ENCODE assay signal across 13 mouse cellular contexts in the genomic region with DNA sequence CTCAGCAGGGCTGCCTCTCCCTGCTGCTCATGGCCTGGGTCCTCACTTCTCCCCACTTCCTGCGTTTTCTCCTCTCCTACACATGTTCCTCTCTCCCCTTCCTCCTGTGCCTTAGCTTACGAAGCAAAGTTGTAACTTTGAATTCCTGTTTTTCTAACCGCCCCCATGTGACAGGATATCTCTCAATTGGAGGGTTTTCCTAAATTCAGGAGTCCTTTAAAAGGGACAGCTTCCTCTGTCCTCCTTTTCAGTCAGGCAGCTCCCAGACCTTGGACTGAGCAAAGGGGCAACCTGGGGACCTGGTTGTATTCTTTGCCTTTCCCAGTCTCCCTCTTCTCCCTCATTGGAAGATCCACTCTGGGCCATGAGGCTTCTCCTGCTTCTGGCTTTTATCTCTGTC. TPM values are rescaled to one million over a fixed set of nuclear protein-coding genes. Genes with fewer than 3 reads are reported as not detected.
DNase-seq lines count a peak whose midpoint lies in the region; ATAC-seq and TF ChIP-seq lines count a peak whose summit lies in the region.
"Had no signal": no experiment of that assay in that cellular context is flagged by ENCODE, and none has a peak within 500 bp of the region (broad histone marks: within the 10 kb centered on the region; RNA-seq: fewer than 3 reads in every experiment).

A gene (plus strand): TSS at position 244 of the 400 bp plus-strand sequence.

- no peak for ATAC-seq in intestine, embryonic 15.5 days
- no peak for ATAC-seq in intestine, postnatal 0 days
- no peak for ATAC-seq in liver, embryonic 14.5 days (ENCODE audit: insufficient read depth)
- ATAC-seq in kidney, embryonic 15.5 days (replicated peaks; ENCODE audit: low FRiP score): no peak
- ATAC-seq: forebrain, embryonic 13.5 days had no signal

- TF ChIP-seq CTCF in intestine, postnatal 0 days (IDR thresholded peaks at IDR 0.05; ENCODE audit: low read depth): no peak
- TF ChIP-seq CTCF in liver, embryonic 14.5 days (IDR thresholded peaks at IDR 0.05; ENCODE audit: low read depth): no peak
- TF ChIP-seq CTCF in layer of hippocampus, adult 2 months (conservative IDR thresholded peaks at IDR 0.05): no peak

- H3K4me2 ChIP-seq in intestine, embryonic 15.5 days (replicated peaks): no peak within 1 kb of the TSS
- no peak within 1 kb of the TSS for H3K4me2 ChIP-seq in intestine, postnatal 0 days (replicated peaks; ENCODE audit: low read depth)
- H3K4me2 ChIP-seq in liver, embryonic 14.5 days (ENCODE audit: low read depth): no peak within 1 kb of the TSS; the same call in 1 of the 2 replicates
- no peak within 1 kb of the TSS for H3K4me2 ChIP-seq in kidney, embryonic 15.5 days
- H3K4me2 ChIP-seq: forebrain, embryonic 13.5 days; hindbrain, embryonic 15.5 days; neural tube, embryonic 12.5 days had no signal

- 0 out of 2 replicates have a peak within 1 kb of the TSS, but pooled peaks have one; percentile 9 for H3K27ac ChIP-seq in intestine, embryonic 15.5 days
- H3K27ac ChIP-seq in intestine, postnatal 0 days (ENCODE audit: low read depth, low read length): no peak within 1 kb of the TSS
- H3K27ac ChIP-seq in liver, embryonic 14.5 days: no peak within 1 kb of the TSS
- H3K27ac ChIP-seq in layer of hippocampus, adult 2 months: no peak within 1 kb of the TSS
- H3K27ac ChIP-seq in kidney, embryonic 15.5 days: no peak within 1 kb of the TSS
- H3K27ac ChIP-seq: forebrain, embryonic 13.5 days; hindbrain, embryonic 15.5 days; neural tube, embryonic 12.5 days had no signal

- no peaks in the 10 kb centered on the region for H3K9me3 ChIP-seq in intestine, embryonic 15.5 days
- no peaks in the 10 kb centered on the region for H3K9me3 ChIP-seq in intestine, postnatal 0 days (ENCODE audit: control insufficient read depth)
- H3K9me3 ChIP-seq in liver, embryonic 14.5 days (ENCODE audit: control insufficient read depth, low read length): no peaks in the 10 kb centered on the region
- H3K9me3 ChIP-seq in kidney, embryonic 15.5 days (replicated peaks): no peaks in the 10 kb centered on the region
- H3K9me3 ChIP-seq: forebrain, embryonic 13.5 days; hindbrain, embryonic 15.5 days; neural tube, embryonic 12.5 days had no signal

- 48% methylated on average over 3 of the region's 3 CpGs for WGBS in intestine, embryonic 15.5 days
- 58% methylated on average over 3 of the region's 3 CpGs for WGBS in intestine, postnatal 0 days
- WGBS in liver, embryonic 14.5 days (ENCODE audit: insufficient replicate concordance): 25% methylated on average over 3 of the region's 3 CpGs
- 30% methylated on average over 3 of the region's 3 CpGs for WGBS in kidney, embryonic 15.5 days

- H3K36me3 ChIP-seq in intestine, embryonic 15.5 days: no peaks in the 10 kb centered on the region
- no peaks in the 10 kb centered on the region for H3K36me3 ChIP-seq in intestine, postnatal 0 days (ENCODE audit: control insufficient read depth, insufficient read depth)
- no peaks in the 10 kb centered on the region for H3K36me3 ChIP-seq in liver, embryonic 14.5 days (replicated peaks; ENCODE audit: control insufficient read depth, insufficient read depth, low read depth)
- H3K36me3 ChIP-seq in kidney, embryonic 15.5 days: no peaks in the 10 kb centered on the region
- H3K36me3 ChIP-seq: hindbrain, embryonic 15.5 days; neural tube, embryonic 12.5 days had no signal

- no peaks in the 10 kb centered on the region for H3K27me3 ChIP-seq in intestine, embryonic 15.5 days (replicated peaks)
- no peaks in the 10 kb centered on the region for H3K27me3 ChIP-seq in intestine, postnatal 0 days (replicated peaks; ENCODE audit: control insufficient read depth, insufficient read depth, low read length)
- H3K27me3 ChIP-seq in liver, embryonic 14.5 days (ENCODE audit: control insufficient read depth, insufficient read depth, low read length): no peaks in the 10 kb centered on the region
- no peaks in the 10 kb centered on the region for H3K27me3 ChIP-seq in kidney, embryonic 15.5 days
- H3K27me3 ChIP-seq: forebrain, embryonic 13.5 days; hindbrain, embryonic 15.5 days; neural tube, embryonic 12.5 days had no signal

- H3K4me1 ChIP-seq in intestine, embryonic 15.5 days (replicated peaks): no peaks in the 10 kb centered on the region; the same call in 1 of the 2 replicates
- H3K4me1 ChIP-seq in intestine, postnatal 0 days (replicated peaks; ENCODE audit: control insufficient read depth, insufficient read depth, low read length): no peaks in the 10 kb centered on the region
- H3K4me1 ChIP-seq in liver, embryonic 14.5 days (replicated peaks; ENCODE audit: control insufficient read depth in 2 of 2, insufficient read depth in 2 of 2, low read length in 1 of 2): 0 out of 4 replicates have a peak, but pooled peaks cover 0 to 2% of the 10 kb centered on the region in 2 experiments
- H3K4me1 ChIP-seq in kidney, embryonic 15.5 days: 0 out of 2 replicates have a peak, but pooled peaks cover 3% of the 10 kb centered on the region
- H3K4me1 ChIP-seq: forebrain, embryonic 13.5 days; hindbrain, embryonic 15.5 days; neural tube, embryonic 12.5 days had no signal

- DNase-seq in adrenal gland, postnatal 10 days: no peak
- no peak for DNase-seq in gastrocnemius, postnatal 4 days (ENCODE audit: low spot score in 2 of 2)
- no peak for DNase-seq in liver, embryonic 14.5 days (ENCODE audit: low read depth in 3 of 3, low spot score in 3 of 3)
- no peak for DNase-seq in layer of hippocampus, adult 2 months (ENCODE audit: low spot score in 2 of 2)
- no peak for DNase-seq in frontal cortex, postnatal 25 days (ENCODE audit: low spot score in 2 of 2)
- DNase-seq: B cell, adult 2 months; cerebellum, adult 2 months had no signal

- no peak within 1 kb of the TSS for H3K9ac ChIP-seq in intestine, embryonic 15.5 days
- no peak within 1 kb of the TSS for H3K9ac ChIP-seq in intestine, postnatal 0 days (ENCODE audit: low read depth, low read length)
- no peak within 1 kb of the TSS for H3K9ac ChIP-seq in liver, embryonic 14.5 days (replicated peaks)
- H3K9ac ChIP-seq in kidney, embryonic 15.5 days: no peak within 1 kb of the TSS
- H3K9ac ChIP-seq: forebrain, embryonic 13.5 days; hindbrain, embryonic 15.5 days; neural tube, embryonic 12.5 days had no signal

- H3K4me3 ChIP-seq in intestine, embryonic 15.5 days (replicated peaks): no peak within 1 kb of the TSS
- no peak within 1 kb of the TSS for H3K4me3 ChIP-seq in intestine, postnatal 0 days (ENCODE audit: low read depth, low read length)
- H3K4me3 ChIP-seq in liver, embryonic 14.5 days (ENCODE audit: insufficient read depth in 1 of 2, low read depth in 2 of 2, low read length in 2 of 2): peak within 1 kb of the TSS; percentile 12 to 26; a peak in 3 of 4 replicates
- no peak within 1 kb of the TSS for H3K4me3 ChIP-seq in layer of hippocampus, adult 2 months
- H3K4me3 ChIP-seq in kidney, embryonic 15.5 days (replicated peaks): no peak within 1 kb of the TSS
- H3K4me3 ChIP-seq: forebrain, embryonic 13.5 days; hindbrain, embryonic 15.5 days; neural tube, embryonic 12.5 days had no signal

- no peak for TF ChIP-seq EP300 in liver, embryonic 14.5 days (IDR thresholded peaks at IDR 0.05; ENCODE audit: low read depth)

RNA-seq across cellular contexts. Expression of the gene that starts here (rescaled TPM):
- 6.5 and 7.0 TPM in 2 replicates for polyA plus RNA-seq in intestine, embryonic 15.5 days (2015; fragmentation: Nextera tagmentation; extraction: Ambion mirVana)
- 3.1 and 3.8 TPM in 2 replicates for polyA plus RNA-seq in intestine, postnatal 0 days (2015; fragmentation: Nextera tagmentation; extraction: Ambion mirVana)
- 10 to 100 TPM; 24.8 to 31.3 TPM for total RNA-seq in adrenal gland, postnatal 10 days (2021)
- 10 to 100 TPM; 49.7 to 56.3 TPM for total RNA-seq in gastrocnemius, postnatal 4 days (2021)
- polyA plus RNA-seq in liver, embryonic 14.5 days (2012; rRNA removed): 3.9 and 5.6 TPM in 2 replicates
- polyA plus RNA-seq in liver, embryonic 14.5 days (2014; fragmentation: Nextera tagmentation; extraction: Ambion mirVana): 8.1 and 8.3 TPM in 2 replicates
- total RNA-seq in layer of hippocampus, adult 2 months (2021): 1 to 10 TPM; 3.4 to 4.1 TPM
- 5.0 and 5.3 TPM in 2 replicates for polyA plus RNA-seq in kidney, embryonic 15.5 days (2015; fragmentation: Nextera tagmentation; extraction: Ambion mirVana)

Comparison
In these comparisons a context has a peak if more than half of its experiments do, and no peak if none do; other contexts are left out.
1. RNA of the gene that starts here (total RNA-seq): 49.7 to 56.3 TPM in gastrocnemius, postnatal 4 days and 24.8 to 31.3 TPM in adrenal gland, postnatal 10 days; 3.4 to 4.1 TPM in layer of hippocampus, adult 2 months; every median in the first group is over 4 times any median in the second.
2. H3K4me3 ChIP-seq: peak in liver, embryonic 14.5 days (2 of 2); none in intestine, embryonic 15.5 days (single experiment), intestine, postnatal 0 days (single experiment), layer of hippocampus, adult 2 months (single experiment) and kidney, embryonic 15.5 days (single experiment).